Mouse (Mus musculus) stomach, postnatal 0 days (tissue): Measurements from ENCODE around the gene Ypel3. TPM values are rescaled to one million over a fixed set of nuclear protein-coding genes. Genes with fewer than 3 reads are reported as not detected.
A peak's percentile ranks its signal among the peaks of the same experiment; 100 is the strongest.

Experiments used
- ATAC-seq: fragments of 200-750 bp; cut with Nextera tagmentation; 2 replicates; pipeline ENCODE4 v1.8.0; 2017; ENCODE audit not compliant: low FRiP score, low TSS enrichment
- DNase-seq: peaks from one replicate; pipeline ENCODE4 v3.0.0-alpha.2; 2016; ENCODE audit warnings: low spot score
- H3K27ac ChIP-seq: fragments of 300-500 bp; sonication (generic); replicated peaks from 2 replicates; pipeline ENCODE4 v1.5.1; 2014; ENCODE audit warnings: mild to moderate bottlenecking, control low read depth
- H3K27me3 ChIP-seq: fragments of 300-500 bp; sonication (generic); 2 replicates; pipeline ENCODE4 v1.6.1; 2014; ENCODE audit warnings: low read length; ENCODE audit not compliant: control insufficient read depth, insufficient read depth
- H3K36me3 ChIP-seq: fragments of 300-500 bp; sonication (generic); 2 replicates; pipeline ENCODE4 v1.6.1; 2014; ENCODE audit warnings: low read length, mixed read lengths; ENCODE audit not compliant: control insufficient read depth, insufficient read depth
- H3K4me1 ChIP-seq: fragments of 300-500 bp; sonication (generic); replicated peaks from 2 replicates; pipeline ENCODE4 v1.6.1; 2014; ENCODE audit warnings: antibody characterized with exemption; ENCODE audit not compliant: control insufficient read depth, insufficient read depth
- H3K4me2 ChIP-seq: fragments of 300-500 bp; sonication (generic); replicated peaks from 2 replicates; pipeline ENCODE4 v1.6.1; 2014; ENCODE audit warnings: low read depth, mild to moderate bottlenecking, control low read depth, moderate library complexity
- H3K4me3 ChIP-seq: fragments of 300-500 bp; sonication (generic); 2 replicates; pipeline ENCODE4 v1.5.1; 2014; ENCODE audit warnings: low read depth, low read length, control low read depth
- H3K9ac ChIP-seq: fragments of 300-500 bp; sonication (generic); 2 replicates; pipeline ENCODE4 v1.6.1; 2014; ENCODE audit warnings: mild to moderate bottlenecking, low read length, control low read depth, mixed read lengths
- H3K9me3 ChIP-seq: fragments of 300-500 bp; sonication (generic); 2 replicates; pipeline ENCODE4 v1.6.1; 2016; ENCODE audit warnings: low read length; ENCODE audit not compliant: control insufficient read depth
- CTCF ChIP-seq: IDR thresholded peaks from 2 replicates; pipeline ENCODE4 v1.5.1; 2016; ENCODE audit warnings: antibody characterized with exemption, low read depth, mild to moderate bottlenecking, moderate library complexity
- EP300 ChIP-seq: optimal IDR thresholded peaks from 2 replicates; pipeline ENCODE3; 2016; ENCODE audit warnings: antibody characterized with exemption
- WGBS: fragments of 180-500 bp; shearing (Covaris S2); extraction: QIAGEN DNeasy Blood & Tissue Kit; methylation state at CpG from one replicate; pipeline ENCODE4 v1.1.7; 2014; 5-methylcytosine and 5-hydroxymethylcytosine counted together
- polyA plus RNA-seq: library from polyadenylated mRNA; unstranded; fragments of >200 nt; fragmentation: Nextera tagmentation; extraction: Ambion mirVana; gene quantifications from 2 replicates; pipeline ENCODE4 v1.2.1, GENCODE M21; 2015

Gene Ypel3
- polyA plus RNA-seq, 1 experiment from 2014 or later = 86.0 TPM

DNA sequence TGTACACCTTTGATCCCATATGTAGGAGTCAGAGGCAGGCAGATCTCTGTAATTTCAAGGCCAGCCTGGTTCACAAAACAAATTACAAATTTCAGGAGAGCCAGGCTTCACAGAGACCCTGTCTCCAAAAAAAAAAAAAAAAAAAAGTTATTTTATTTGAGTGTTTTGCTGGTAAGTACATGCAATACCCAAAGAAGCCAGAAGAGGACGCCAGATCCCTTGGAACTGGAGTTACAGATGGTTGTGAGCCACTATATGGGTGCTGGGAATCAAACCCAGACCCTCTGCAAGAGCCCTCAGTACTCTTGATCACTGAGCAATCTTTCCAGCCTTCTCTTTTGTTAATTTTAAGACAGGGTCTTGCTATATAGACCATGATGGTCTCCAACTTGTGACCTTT lies 42.1 kb downstream of the Ypel3 start:
- Histone ChIP-seq H3K36me3 (no peaks in the 10 kb centered on the region), H3K4me3 (no peak overlapping the region), H3K4me1 (no peaks in the 10 kb centered on the region), H3K4me2 (no peak overlapping the region), H3K27me3 (peaks cover 2% of the 10 kb centered on the region; the same call in 1 of the 2 replicates), H3K27ac (no peak overlapping the region), H3K9ac (no peak overlapping the region), H3K9me3 (no peaks in the 10 kb centered on the region)
- no peak for ATAC-seq
- 23% methylated on average over 1 of the region's 1 CpGs for WGBS
- TF ChIP-seq CTCF (peak; percentile 39), EP300 (no peak)
- DNase-seq = no peak

- ATAC-seq (peak; percentile 45), DNase-seq (peak; percentile 74)
- Histone ChIP-seq H3K27ac (no peak overlapping the region), H3K27me3 (peaks cover 2% of the 10 kb centered on the region; the same call in 1 of the 2 replicates), H3K4me1 (no peaks in the 10 kb centered on the region), H3K4me3 (no peak overlapping the region), H3K36me3 (no peaks in the 10 kb centered on the region), H3K9ac (no peak overlapping the region), H3K9me3 (no peaks in the 10 kb centered on the region), H3K4me2 (no peak overlapping the region)
- WGBS = 27% methylated on average over 7 of the region's 7 CpGs
- TF ChIP-seq EP300 (no peak), CTCF (peak; percentile 98)
Measured at GRCm38 (mm10) chr7:126821835-126822511, 45.2 kb downstream of the Ypel3 start.

GRCm38 (mm10) chr7:126822741-126823140 lies 46.0 kb downstream of the Ypel3 start:
- Histone ChIP-seq H3K9me3 (no peaks in the 10 kb centered on the region), H3K4me2 (peak overlapping the region; percentile 44; the same call in 1 of the 2 replicates), H3K27me3 (peaks cover 2% of the 10 kb centered on the region; the same call in 1 of the 2 replicates), H3K9ac (no peak overlapping the region), H3K4me3 (no peak overlapping the region; the same call in 1 of the 2 replicates), H3K36me3 (no peaks in the 10 kb centered on the region), H3K4me1 (no peaks in the 10 kb centered on the region), H3K27ac (no peak overlapping the region)
- 27% methylated on average over 9 of the region's 9 CpGs for WGBS
- DNase-seq (no peak), ATAC-seq (no peak)
- TF ChIP-seq EP300 = no peak
- TF ChIP-seq CTCF = no peak

- no peaks in the 10 kb centered on the region for H3K36me3 ChIP-seq
- no peak for ATAC-seq
- H3K27ac ChIP-seq = no peak overlapping the region
- H3K27me3 ChIP-seq = peaks cover 2% of the 10 kb centered on the region; the same call in 1 of the 2 replicates
- H3K4me2 ChIP-seq = peak overlapping the region; percentile 44
- no peaks in the 10 kb centered on the region for H3K4me1 ChIP-seq
- WGBS = 2% methylated on average over 10 of the region's 19 CpGs
- H3K9ac ChIP-seq = no peak overlapping the region
- TF ChIP-seq CTCF = no peak
- TF ChIP-seq EP300 = no peak
- no peaks in the 10 kb centered on the region for H3K9me3 ChIP-seq
- DNase-seq = no peak
- H3K4me3 ChIP-seq = peak overlapping the region; percentile 19; the same call in 1 of the 2 replicates
Measured at GRCm38 (mm10) chr7:126823202-126823711, 46.5 kb downstream of the Ypel3 start.

DNA sequence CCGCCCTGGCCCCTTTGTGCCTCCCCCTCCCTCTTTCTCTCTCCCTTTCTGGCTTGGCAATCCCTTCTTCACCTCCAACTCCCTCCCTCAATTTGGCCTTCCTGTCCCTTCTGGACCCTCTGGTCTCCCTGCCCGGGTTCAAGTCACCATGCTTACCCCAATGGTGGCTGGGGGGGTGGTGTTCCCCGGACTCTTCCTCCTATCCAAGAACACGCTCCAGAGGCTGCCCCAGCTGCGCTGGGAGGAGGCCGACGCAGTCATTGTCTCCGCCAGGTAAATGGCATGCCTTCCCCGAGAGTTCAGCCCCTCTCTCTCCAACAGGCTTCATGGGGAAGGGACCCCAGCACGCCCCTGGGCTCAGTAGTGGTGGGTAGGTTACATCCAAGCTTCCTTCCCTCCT lies 47.2 kb downstream of the Ypel3 start:
- Histone ChIP-seq H3K4me3 (no peak overlapping the region), H3K27me3 (peaks cover 2% of the 10 kb centered on the region; the same call in 1 of the 2 replicates), H3K4me1 (no peaks in the 10 kb centered on the region), H3K9me3 (no peaks in the 10 kb centered on the region), H3K36me3 (no peaks in the 10 kb centered on the region), H3K4me2 (no peak overlapping the region), H3K27ac (no peak overlapping the region), H3K9ac (no peak overlapping the region)
- ATAC-seq (no peak), DNase-seq (no peak)
- TF ChIP-seq EP300 (no peak), CTCF (no peak)
- 14% methylated on average over 10 of the region's 10 CpGs for WGBS

GRCm38 (mm10) chr7:126825403-126825802 lies 48.6 kb downstream of the Ypel3 start:
- H3K27ac ChIP-seq = no peak overlapping the region
- no peak overlapping the region for H3K4me3 ChIP-seq
- 18% methylated on average over 8 of the region's 8 CpGs for WGBS
- H3K9ac ChIP-seq = no peak overlapping the region
- ATAC-seq = no peak
- peak; percentile 48 for DNase-seq
- no peak for TF ChIP-seq EP300
- no peak for TF ChIP-seq CTCF
- no peaks in the 10 kb centered on the region for H3K9me3 ChIP-seq
- no peaks in the 10 kb centered on the region for H3K36me3 ChIP-seq
- peaks cover 2% of the 10 kb centered on the region; the same call in 1 of the 2 replicates for H3K27me3 ChIP-seq
- H3K4me2 ChIP-seq = no peak overlapping the region
- H3K4me1 ChIP-seq = no peaks in the 10 kb centered on the region
